Comparison of ENCODE assay signal across 17 mouse cellular contexts in the genomic region with DNA sequence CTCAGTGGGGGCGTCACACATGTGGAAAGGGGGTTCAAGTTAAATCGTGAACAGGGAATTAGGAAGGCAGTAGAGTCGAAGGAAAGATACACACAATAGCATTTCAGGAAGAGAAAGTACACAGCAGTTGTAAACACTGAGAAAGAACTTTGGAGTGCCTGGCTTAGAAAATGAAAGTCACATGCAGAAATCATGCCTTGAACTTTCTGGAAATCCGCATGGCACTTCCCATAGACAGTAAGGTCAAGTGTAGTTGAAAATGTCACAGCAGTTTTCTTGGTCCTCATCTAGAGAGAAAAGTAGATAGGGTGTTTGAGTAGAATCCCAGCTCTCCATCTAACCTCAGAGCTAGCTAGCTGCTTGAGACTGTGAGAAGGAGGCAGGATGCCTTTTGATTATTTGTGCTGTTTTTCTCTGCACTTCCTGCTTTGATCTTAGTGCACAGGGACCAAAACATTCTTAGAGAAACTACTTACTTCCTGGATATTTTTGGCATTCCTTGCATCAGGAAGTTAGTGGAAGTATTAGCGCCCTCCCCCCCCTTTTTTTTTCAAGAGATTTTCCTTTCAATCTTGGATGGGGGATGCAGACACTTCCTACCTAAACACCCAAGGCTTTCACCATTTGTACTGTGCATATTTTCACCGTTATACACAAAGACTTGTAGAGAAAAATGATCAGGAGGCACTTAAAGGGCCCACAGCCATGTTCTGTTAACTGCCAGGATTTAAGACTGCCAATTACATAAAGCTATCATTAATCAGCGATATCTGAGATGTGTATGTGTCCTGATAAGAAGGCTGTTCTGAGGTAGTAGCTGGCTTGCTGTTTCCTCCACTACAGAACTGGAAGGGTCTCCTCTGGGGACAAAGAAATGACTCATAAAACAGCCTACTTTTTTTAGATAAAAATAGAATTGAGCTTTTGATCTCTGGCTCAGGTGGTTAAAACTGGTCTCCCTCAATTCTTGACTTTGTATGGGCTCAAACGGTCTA.
A peak's percentile ranks its signal among the peaks of the same experiment; 100 is the strongest.
DNase-seq lines count a peak whose midpoint lies in the region; ATAC-seq and TF ChIP-seq lines count a peak whose summit lies in the region.
"Had no signal": no experiment of that assay in that cellular context is flagged by ENCODE, and none has a peak within 500 bp of the region (broad histone marks: within the 10 kb centered on the region; RNA-seq: fewer than 3 reads in every experiment).

No protein-coding gene starts in this region.

- peak overlapping the region; percentile 86; the same call in 1 of the 2 replicates for H3K27ac ChIP-seq in kidney, embryonic 14.5 days (ENCODE audit: low read depth, low read length)
- H3K27ac ChIP-seq in lung, embryonic 14.5 days (ENCODE audit: low read depth): peak overlapping the region; percentile 83
- peak overlapping the region; percentile 6; the same call in 1 of the 2 replicates for H3K27ac ChIP-seq in heart, embryonic 15.5 days
- H3K27ac ChIP-seq: hindbrain, postnatal 0 days had no signal

- no peak for ATAC-seq in kidney, embryonic 14.5 days (ENCODE audit: low FRiP score, low TSS enrichment)
- no peak for ATAC-seq in lung, embryonic 14.5 days (ENCODE audit: insufficient read depth)
- ATAC-seq in heart, embryonic 15.5 days (replicated peaks; ENCODE audit: insufficient number of reproducible peaks, insufficient read depth, low FRiP score, low read depth): no peak
- ATAC-seq: activated CD4-positive, CD25-positive, alpha-beta regulatory T cell, adult 4 months; forebrain, embryonic 14.5 days; hindbrain, postnatal 0 days had no signal

- 62% methylated on average over 8 of the region's 8 CpGs for WGBS in kidney, embryonic 14.5 days
- WGBS in lung, embryonic 14.5 days: 39% methylated on average over 8 of the region's 8 CpGs
- WGBS in heart, embryonic 15.5 days: 68% methylated on average over 8 of the region's 8 CpGs

- no peaks in the 10 kb centered on the region for H3K9me3 ChIP-seq in kidney, embryonic 14.5 days (ENCODE audit: control insufficient read depth, low read length)
- H3K9me3 ChIP-seq in lung, embryonic 14.5 days (ENCODE audit: low read depth, low read length): no peaks in the 10 kb centered on the region
- H3K9me3 ChIP-seq in heart, embryonic 15.5 days (replicated peaks): no peaks in the 10 kb centered on the region

- no peak overlapping the region for H3K4me2 ChIP-seq in kidney, embryonic 14.5 days (replicated peaks; ENCODE audit: low read depth, low read length)
- H3K4me2 ChIP-seq in lung, embryonic 14.5 days: no peak overlapping the region
- no peak overlapping the region for H3K4me2 ChIP-seq in heart, embryonic 15.5 days
- H3K4me2 ChIP-seq: midbrain, embryonic 11.5 days had no signal

- no peak for TF ChIP-seq CTCF in lung, embryonic 14.5 days (IDR thresholded peaks at IDR 0.05; ENCODE audit: low read depth)

- no peaks in the 10 kb centered on the region for H3K36me3 ChIP-seq in kidney, embryonic 14.5 days (ENCODE audit: control insufficient read depth, insufficient read depth, low read length)
- no peaks in the 10 kb centered on the region for H3K36me3 ChIP-seq in lung, embryonic 14.5 days (ENCODE audit: insufficient read depth)
- H3K36me3 ChIP-seq in heart, embryonic 15.5 days: no peaks in the 10 kb centered on the region

- peak; percentile 88 for DNase-seq in heart, adult 11 months
- DNase-seq in heart, postnatal 4 days: no peak
- DNase-seq in kidney, postnatal 10 days: no peak
- peak; percentile 63 for DNase-seq in lung, embryonic 14.5 days
- DNase-seq in lung, postnatal 14 days: no peak
- DNase-seq in left cerebral cortex, postnatal 4 days: no peak
- DNase-seq: adrenal gland, postnatal 25 days; cerebellum, postnatal 10 days; embryo, embryonic 11 days; lung, postnatal 36 days; right cerebral cortex, adult 18-20 months had no signal

- intact Hi-C loops in left cerebral cortex, postnatal 4 days (cut with DNase I): no loop called here

- no peak overlapping the region for H3K4me3 ChIP-seq in kidney, embryonic 14.5 days (ENCODE audit: low read length)
- no peak overlapping the region for H3K4me3 ChIP-seq in lung, embryonic 14.5 days (ENCODE audit: low read depth, low read length)
- H3K4me3 ChIP-seq in heart, embryonic 15.5 days: no peak overlapping the region

- H3K4me1 ChIP-seq in kidney, embryonic 14.5 days (ENCODE audit: control insufficient read depth, insufficient read depth, low read length): peaks cover 28% of the 10 kb centered on the region
- H3K4me1 ChIP-seq in lung, embryonic 14.5 days (ENCODE audit: insufficient read depth): peaks cover 46% of the 10 kb centered on the region
- H3K4me1 ChIP-seq in heart, embryonic 15.5 days (replicated peaks): peaks cover 15% of the 10 kb centered on the region

- H3K9ac ChIP-seq in kidney, embryonic 14.5 days (ENCODE audit: low read depth, low read length): no peak overlapping the region
- no peak overlapping the region for H3K9ac ChIP-seq in lung, embryonic 14.5 days
- no peak overlapping the region for H3K9ac ChIP-seq in heart, embryonic 15.5 days

- no peaks in the 10 kb centered on the region for H3K27me3 ChIP-seq in kidney, embryonic 14.5 days (ENCODE audit: control insufficient read depth, insufficient read depth, low read length)
- no peaks in the 10 kb centered on the region for H3K27me3 ChIP-seq in lung, embryonic 14.5 days (ENCODE audit: insufficient read depth, low read length)
- no peaks in the 10 kb centered on the region for H3K27me3 ChIP-seq in heart, embryonic 15.5 days

Comparison
In these comparisons a context has a peak if more than half of its experiments do, and no peak if none do; other contexts are left out.
1. DNase-seq: peak in heart, adult 11 months (single experiment) and lung, embryonic 14.5 days (single experiment); none in heart, postnatal 4 days (single experiment), kidney, postnatal 10 days (single experiment), lung, postnatal 14 days (single experiment) and left cerebral cortex, postnatal 4 days (single experiment).
2. H3K27ac ChIP-seq: peak in every context shown above with its lines; median percentile 86 in kidney, embryonic 14.5 days; 83 in lung, embryonic 14.5 days; 6 in heart, embryonic 15.5 days.